Mouse (Mus musculus) olfactory bulb, adult 2 months (tissue): ENCODE measurements around the gene Scn5a. TPM values are rescaled to one million over a fixed set of nuclear protein-coding genes. Genes with fewer than 3 reads are reported as not detected.

Experiments
- H3K27ac ChIP-seq: fragments of 200-500 bp; 2 replicates; pipeline ENCODE4 v1.5.1; 2012; ENCODE audit warnings: low read depth, low read length; ENCODE audit not compliant: insufficient read depth
- H3K4me1 ChIP-seq: fragments of 200-500 bp; 2 replicates; pipeline ENCODE4 v1.6.1; 2012; ENCODE audit warnings: low read length; ENCODE audit not compliant: control insufficient read depth, insufficient read depth
- H3K4me3 ChIP-seq: fragments of 200-500 bp; 2 replicates; pipeline ENCODE4 v1.5.1; 2012; ENCODE audit warnings: mild to moderate bottlenecking, low read depth, low read length, moderate library complexity; ENCODE audit not compliant: insufficient read depth
- CTCF ChIP-seq: fragments of 200-500 bp; IDR thresholded peaks from 2 replicates; pipeline ENCODE4 v1.5.1; 2012; ENCODE audit warnings: low read depth, mild to moderate bottlenecking, low read length, moderate library complexity; ENCODE audit not compliant: insufficient read depth
- POLR2A ChIP-seq: fragments of 200-500 bp; IDR thresholded peaks from 2 replicates; pipeline ENCODE4 v1.6.1; 2012; ENCODE audit warnings: mild to moderate bottlenecking, low read depth, low read length, moderate library complexity; ENCODE audit not compliant: insufficient read depth
- WGBS: fragments of 180-500 bp; shearing (Covaris S2); methylation state at CpG from one replicate; pipeline ENCODE4 v1.1.7; 2018; 5-methylcytosine and 5-hydroxymethylcytosine counted together
- polyA plus RNA-seq: library from polyadenylated mRNA; stranded (reverse); fragments of >200 nt; gene quantifications from 2 replicates; pipeline ENCODE4 v1.2.4, GENCODE M21; 2012; ENCODE audit warnings: low replicate concordance; ENCODE audit not compliant: missing spikeins, insufficient read depth, insufficient read length

Scn5a gene
- polyA plus RNA-seq, 1 experiment = not detected

GRCm38 (mm10) chr9:119438498-119439000 lies 140.3 kb downstream of the Scn5a start:
- Histone ChIP-seq H3K4me3 (no peak overlapping the region), H3K4me1 (no peaks in the 10 kb centered on the region), H3K27ac (no peak overlapping the region)
- no peak for TF ChIP-seq POLR2A
- TF ChIP-seq CTCF = no peak
- 87% methylated on average over 9 of the region's 9 CpGs for WGBS

GRCm38 (mm10) chr9:119438065-119438464 lies 140.8 kb downstream of the Scn5a start:
- TF ChIP-seq CTCF (no peak), POLR2A (no peak)
- Histone ChIP-seq H3K4me1 (no peaks in the 10 kb centered on the region), H3K27ac (no peak overlapping the region), H3K4me3 (no peak overlapping the region)
- 88% methylated on average over 12 of the region's 12 CpGs for WGBS

GRCm38 (mm10) chr9:119435855-119436254 lies 143.0 kb downstream of the Scn5a start:
- H3K4me3 ChIP-seq = no peak overlapping the region
- H3K27ac ChIP-seq = no peak overlapping the region
- WGBS = 84% methylated on average over 2 of the region's 2 CpGs
- no peaks in the 10 kb centered on the region for H3K4me1 ChIP-seq
- TF ChIP-seq POLR2A = no peak
- TF ChIP-seq CTCF = no peak

Other genes with a start within 250 kb of the Scn5a start
- not detected in 2 replicates for gene Acaa1a, start 239.3 kb downstream of the Scn5a start, polyA plus RNA-seq
- not detected in 2 replicates for gene Myd88, start 237.6 kb downstream of the Scn5a start, polyA plus RNA-seq
- not detected in 2 replicates for gene Xylb, start 221.6 kb downstream of the Scn5a start, polyA plus RNA-seq
- not detected in 2 replicates for gene Slc22a14, start 213.5 kb downstream of the Scn5a start, polyA plus RNA-seq
- not detected in 2 replicates for gene Acvr2b, start 176.9 kb downstream of the Scn5a start, polyA plus RNA-seq
- not detected in 2 replicates for gene Exog, start 134.1 kb downstream of the Scn5a start, polyA plus RNA-seq
- not detected in 2 replicates for gene Scn10a, start 140.3 kb upstream of the Scn5a start, polyA plus RNA-seq
- gene Scn11a, start 246.4 kb upstream of the Scn5a start, polyA plus RNA-seq = not detected in 2 replicates